Mouse (Mus musculus) brain, embryonic 14.5 days (tissue): ENCODE measurements around the gene Tbl1xr1.

ENCODE experiments used
- CTCF ChIP-seq: fragments of 200-500 bp; IDR thresholded peaks from 2 replicates; pipeline ENCODE4 v1.5.1; 2012; ENCODE audit warnings: inconsistent platforms, mild to moderate bottlenecking, moderate library complexity, borderline replicate concordance; ENCODE audit not compliant: insufficient read depth, insufficient read length; ENCODE audit errors: extremely low read depth
- POLR2A ChIP-seq: fragments of 200-500 bp; IDR thresholded peaks from 2 replicates; pipeline ENCODE4 v1.6.1; 2012; ENCODE audit warnings: mild to moderate bottlenecking, inconsistent platforms, borderline replicate concordance; ENCODE audit not compliant: poor library complexity, insufficient read depth, insufficient read length, severe bottlenecking; ENCODE audit errors: extremely low read depth

- no peak for TF ChIP-seq CTCF
- no peak for TF ChIP-seq POLR2A
Measured at GRCm38 (mm10) chr3:22115678-22116077, 39.2 kb downstream of the Tbl1xr1 start.
